Mouse (Mus musculus): ENCODE results near the gene Bub1. TPM values are rescaled to one million over a fixed set of nuclear protein-coding genes. Genes with fewer than 3 reads are reported as not detected.

Bub1 gene
- polyA plus RNA-seq, 1 experiment = 23.5 TPM

GRCm38 (mm10) chr2:127751849-127752610 is 79.6 kb downstream of the Bub1 start:
- H3K4me1 ChIP-seq (ENCODE audit: control insufficient read depth, insufficient read depth, low read length) = peaks cover 8% of the 10 kb centered on the region
- H3K4me3 ChIP-seq (ENCODE audit: insufficient read depth, low read length) = no peak overlapping the region
- no peak overlapping the region for H3K27ac ChIP-seq (ENCODE audit: insufficient read depth, low read depth, low read length)
- no peak for TF ChIP-seq POLR2A (IDR thresholded peaks at IDR 0.05; ENCODE audit: borderline replicate concordance, low read depth, low read length)
- no peak for TF ChIP-seq CTCF (IDR thresholded peaks at IDR 0.05; ENCODE audit: low read depth, low read length)

Other genes starting within 250 kb of the Bub1 start
- gene Zfp661, start 244.8 kb downstream of the Bub1 start, polyA plus RNA-seq (2012; ENCODE audit: insufficient read depth, insufficient read length, missing spikeins) = 3.9 and 6.0 TPM in 2 replicates
- 50.9 and 51.2 TPM in 2 replicates for gene Mrps5, start 244.6 kb downstream of the Bub1 start, polyA plus RNA-seq (2012; ENCODE audit: insufficient read depth, insufficient read length, missing spikeins)
- gene Mal, start 175.2 kb downstream of the Bub1 start, polyA plus RNA-seq (2012; ENCODE audit: insufficient read depth, insufficient read length, missing spikeins) = not detected in 2 replicates
- not detected in 2 replicates for gene Mall, start 101.9 kb downstream of the Bub1 start, polyA plus RNA-seq (2012; ENCODE audit: insufficient read depth, insufficient read length, missing spikeins)
- gene Nphp1, start 43.0 kb downstream of the Bub1 start, polyA plus RNA-seq (2012; ENCODE audit: insufficient read depth, insufficient read length, missing spikeins) = 7.4 and 8.4 TPM in 2 replicates
- gene Mtln, start 39.4 kb downstream of the Bub1 start, polyA plus RNA-seq (2012; ENCODE audit: insufficient read depth, insufficient read length, missing spikeins) = 30.1 and 37.2 TPM in 2 replicates
- not detected in 2 replicates for gene Acoxl, start 7.0 kb upstream of the Bub1 start, polyA plus RNA-seq (2012; ENCODE audit: insufficient read depth, insufficient read length, missing spikeins)